7 mouse cellular contexts compared by ENCODE assay signal in genomic region chr7:49303600-49304411, GRCm38 (mm10).
DNase-seq lines count a peak whose midpoint lies in the region; ATAC-seq and TF ChIP-seq lines count a peak whose summit lies in the region.

No protein-coding gene starts in this region.

- H3K27me3 ChIP-seq in lung, embryonic 14.5 days (ENCODE audit: insufficient read depth, low read length), result no peaks in the 10 kb centered on the region
- no peaks in the 10 kb centered on the region for H3K27me3 ChIP-seq in embryonic facial prominence, embryonic 15.5 days
- no peaks in the 10 kb centered on the region for H3K27me3 ChIP-seq in limb, embryonic 11.5 days (ENCODE audit: control insufficient read depth, insufficient read depth, low read length)
- peaks cover 3% of the 10 kb centered on the region; the same call in 1 of the 2 replicates for H3K27me3 ChIP-seq in neural tube, embryonic 12.5 days (replicated peaks)

- H3K27ac ChIP-seq in lung, embryonic 14.5 days (ENCODE audit: low read depth), result no peak overlapping the region
- 0 out of 2 replicates have a peak overlapping the region, but pooled peaks have one; percentile 22 for H3K27ac ChIP-seq in embryonic facial prominence, embryonic 15.5 days (replicated peaks)
- H3K27ac ChIP-seq in limb, embryonic 11.5 days (replicated peaks; ENCODE audit: low read depth, low read length), result no peak overlapping the region
- H3K27ac ChIP-seq in neural tube, embryonic 12.5 days, result no peak overlapping the region

- peak; percentile 55 for DNase-seq in lung, embryonic 14.5 days
- DNase-seq in lung, postnatal 25 days (ENCODE audit: low spot score), result no peak
- DNase-seq in limb, embryonic 11.5 days (ENCODE audit: low spot score), result peak; percentile 57
- no peak for DNase-seq in cerebellum, adult 11 months
- DNase-seq in gastrocnemius, postnatal 25 days, result no peak

- H3K4me3 ChIP-seq in lung, embryonic 14.5 days (ENCODE audit: low read depth, low read length), result peak overlapping the region; percentile 34
- peak overlapping the region; percentile 45 for H3K4me3 ChIP-seq in embryonic facial prominence, embryonic 15.5 days (replicated peaks)
- peak overlapping the region; percentile 39 for H3K4me3 ChIP-seq in limb, embryonic 11.5 days (ENCODE audit: low read depth, low read length)
- peak overlapping the region; percentile 29 for H3K4me3 ChIP-seq in neural tube, embryonic 12.5 days

- H3K9ac ChIP-seq in lung, embryonic 14.5 days, result peak overlapping the region; percentile 48
- H3K9ac ChIP-seq in embryonic facial prominence, embryonic 15.5 days, result peak overlapping the region; percentile 15; the same call in 1 of the 2 replicates
- H3K9ac ChIP-seq in limb, embryonic 11.5 days (ENCODE audit: low read length), result peak overlapping the region; percentile 47; the same call in 1 of the 2 replicates
- H3K9ac ChIP-seq in neural tube, embryonic 12.5 days, result peak overlapping the region; percentile 45; the same call in 1 of the 2 replicates

- no peaks in the 10 kb centered on the region for H3K9me3 ChIP-seq in lung, embryonic 14.5 days (ENCODE audit: low read depth, low read length)
- no peaks in the 10 kb centered on the region for H3K9me3 ChIP-seq in embryonic facial prominence, embryonic 15.5 days (replicated peaks)
- H3K9me3 ChIP-seq in limb, embryonic 11.5 days (ENCODE audit: control insufficient read depth, low read length), result no peaks in the 10 kb centered on the region
- H3K9me3 ChIP-seq in neural tube, embryonic 12.5 days, result no peaks in the 10 kb centered on the region

- no peaks in the 10 kb centered on the region; the same call in 1 of the 2 replicates for H3K4me1 ChIP-seq in lung, embryonic 14.5 days (ENCODE audit: insufficient read depth)
- H3K4me1 ChIP-seq in embryonic facial prominence, embryonic 15.5 days, result peaks cover 18% of the 10 kb centered on the region
- H3K4me1 ChIP-seq in limb, embryonic 11.5 days (ENCODE audit: control insufficient read depth, insufficient read depth, low read length), result peaks cover 3% of the 10 kb centered on the region; the same call in 1 of the 2 replicates
- H3K4me1 ChIP-seq in neural tube, embryonic 12.5 days, result peaks cover 23% of the 10 kb centered on the region

- H3K4me2 ChIP-seq in lung, embryonic 14.5 days, result peak overlapping the region; percentile 69
- peak overlapping the region; percentile 85 for H3K4me2 ChIP-seq in embryonic facial prominence, embryonic 15.5 days (replicated peaks)
- H3K4me2 ChIP-seq in limb, embryonic 11.5 days (ENCODE audit: low read depth, severe bottlenecking), result peak overlapping the region; percentile 87
- peak overlapping the region; percentile 77 for H3K4me2 ChIP-seq in neural tube, embryonic 12.5 days (replicated peaks)

- H3K36me3 ChIP-seq in lung, embryonic 14.5 days (ENCODE audit: insufficient read depth), result no peaks in the 10 kb centered on the region
- no peaks in the 10 kb centered on the region for H3K36me3 ChIP-seq in embryonic facial prominence, embryonic 15.5 days
- H3K36me3 ChIP-seq in limb, embryonic 11.5 days (ENCODE audit: control insufficient read depth, insufficient read depth, low read length), result no peaks in the 10 kb centered on the region
- no peaks in the 10 kb centered on the region for H3K36me3 ChIP-seq in neural tube, embryonic 12.5 days

- no peak for TF ChIP-seq CTCF in lung, embryonic 14.5 days (IDR thresholded peaks at IDR 0.05; ENCODE audit: low read depth)

- 1% methylated on average over 31 of the region's 31 CpGs for WGBS in lung, embryonic 14.5 days
- WGBS in embryonic facial prominence, embryonic 15.5 days, result 3% methylated on average over 31 of the region's 31 CpGs
- under 1% methylated on average over 31 of the region's 31 CpGs for WGBS in limb, embryonic 11.5 days
- 1% methylated on average over 31 of the region's 31 CpGs for WGBS in neural tube, embryonic 12.5 days

- peak; percentile 81 for ATAC-seq in lung, embryonic 14.5 days (ENCODE audit: insufficient read depth)
- ATAC-seq in embryonic facial prominence, embryonic 15.5 days (ENCODE audit: insufficient number of reproducible peaks, low FRiP score, low TSS enrichment, low read depth), result 0 out of 2 replicates have a peak, but pooled peaks have one; percentile 66
- peak; percentile 61 for ATAC-seq in limb, embryonic 11.5 days (ENCODE audit: insufficient number of reproducible peaks, low FRiP score, low TSS enrichment, low read depth)
- peak; percentile 56 for ATAC-seq in neural tube, embryonic 12.5 days (ENCODE audit: low FRiP score, low read depth)

Comparison
In these comparisons a context has a peak if more than half of its experiments do, and no peak if none do; other contexts are left out.
1. DNase-seq: peak in lung, embryonic 14.5 days (single experiment) and limb, embryonic 11.5 days (single experiment); none in lung, postnatal 25 days (single experiment), cerebellum, adult 11 months (single experiment) and gastrocnemius, postnatal 25 days (single experiment).
2. Peak in every context shown above with its lines, with median percentiles within 50 percentile points of each other: ATAC-seq, H3K4me2 ChIP-seq, H3K4me3 ChIP-seq and H3K9ac ChIP-seq.